Mouse (Mus musculus) hindbrain, embryonic 10.5 days (tissue): ENCODE data around the gene Tmem184b. TPM values are rescaled to one million over a fixed set of nuclear protein-coding genes. Genes with fewer than 3 reads are reported as not detected.
A peak's percentile ranks its signal among the peaks of the same experiment; 100 is the strongest.

Experiments
- DNase-seq: peaks from one replicate; pipeline ENCODE4 v3.0.0-alpha.2; 2017; ENCODE audit warnings: low spot score
- H3K27ac ChIP-seq: fragments of 300-500 bp; sonication (generic); 2 replicates; pipeline ENCODE4 v1.5.1; 2016; ENCODE audit warnings: mild to moderate bottlenecking, moderate library complexity
- H3K27me3 ChIP-seq: fragments of 300-500 bp; sonication (generic); 2 replicates; pipeline ENCODE4 v1.6.1; 2016; ENCODE audit warnings: mild to moderate bottlenecking; ENCODE audit not compliant: poor library complexity, insufficient read depth, severe bottlenecking
- H3K36me3 ChIP-seq: fragments of 300-500 bp; sonication (generic); 2 replicates; pipeline ENCODE4 v1.6.1; 2016; ENCODE audit warnings: mild to moderate bottlenecking, moderate library complexity
- H3K4me1 ChIP-seq: fragments of 300-500 bp; sonication (generic); replicated peaks from 2 replicates; pipeline ENCODE4 v1.6.1; 2016; ENCODE audit warnings: mild to moderate bottlenecking
- H3K4me3 ChIP-seq: fragments of 300-500 bp; sonication (generic); 2 replicates; pipeline ENCODE4 v1.5.1; 2016; ENCODE audit warnings: mild to moderate bottlenecking, moderate library complexity
- H3K9me3 ChIP-seq: fragments of 300-500 bp; sonication (generic); 2 replicates; pipeline ENCODE4 v1.6.1; 2016; ENCODE audit warnings: mild to moderate bottlenecking, moderate library complexity
- WGBS: fragments of 180-500 bp; shearing (Covaris S2); methylation state at CpG from one replicate; pipeline ENCODE4 v1.1.7; 2016; 5-methylcytosine and 5-hydroxymethylcytosine counted together
- polyA plus RNA-seq: library from polyadenylated mRNA; unstranded; fragments of >200 nt; fragmentation: Nextera tagmentation; extraction: Ambion mirVana; gene quantifications from 2 replicates; pipeline ENCODE4 v1.2.1, GENCODE M21; 2016

Tmem184b gene
- 54.8 and 56.2 TPM in 2 replicates for polyA plus RNA-seq

DNA sequence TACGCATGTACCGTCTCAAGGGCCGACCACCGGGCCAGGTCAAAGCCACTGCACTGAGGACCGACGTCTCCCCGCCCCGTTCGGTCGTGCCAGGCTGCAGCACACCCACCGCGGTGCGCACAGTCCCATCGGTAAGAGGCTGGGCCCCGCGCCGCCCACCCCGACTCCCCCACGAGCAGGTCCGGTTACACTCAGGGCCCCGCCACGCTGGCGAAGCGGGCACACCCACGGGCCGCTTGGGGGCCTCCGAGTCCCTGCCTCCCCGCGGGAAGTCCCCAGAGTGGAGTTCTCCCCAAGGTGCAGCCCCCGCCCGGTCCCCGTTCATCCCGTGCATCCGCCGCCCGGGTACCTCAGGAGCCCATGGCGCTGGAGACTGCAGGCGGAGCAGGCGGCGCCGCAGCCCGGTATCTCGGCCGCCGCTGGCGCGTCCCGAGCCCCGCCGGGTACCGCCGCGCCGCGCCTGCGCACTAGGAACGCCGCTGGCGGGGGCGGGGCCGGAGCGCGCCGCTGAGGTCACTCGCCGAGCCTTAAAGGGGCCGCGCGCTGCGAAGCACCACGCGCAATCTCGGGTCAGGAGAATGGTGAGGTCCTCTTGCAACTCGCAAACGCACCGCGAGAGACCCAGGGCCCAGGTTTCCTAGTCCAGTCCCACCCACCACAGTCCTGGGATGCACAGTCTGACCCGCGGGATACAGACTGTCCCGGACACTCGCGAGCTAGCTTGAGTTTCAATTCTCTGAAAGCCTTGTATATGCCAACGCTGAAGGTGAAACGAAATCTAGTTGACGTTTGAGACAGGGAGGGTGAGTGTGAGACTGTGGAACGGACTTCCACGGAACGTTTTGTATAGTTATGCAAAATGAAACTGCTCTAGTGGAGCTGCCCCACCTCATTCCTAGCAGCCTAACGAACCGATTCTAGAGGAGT is at the start of gene Tmem184b:
TSS of gene Tmem184b (minus strand) at position 734 of the 927 bp plus-strand sequence.
- Histone ChIP-seq H3K4me3 (peak within 1 kb of the TSS; percentile 89), H3K36me3 (no peaks in the 10 kb centered on the region), H3K4me1 (peaks cover 51% of the 10 kb centered on the region), H3K27ac (peak within 1 kb of the TSS; percentile 93), H3K27me3 (peaks cover 20% of the 10 kb centered on the region), H3K9me3 (no peaks in the 10 kb centered on the region)
- under 1% methylated on average over 90 of the region's 90 CpGs for WGBS
- peak; percentile 82 for DNase-seq

DNA sequence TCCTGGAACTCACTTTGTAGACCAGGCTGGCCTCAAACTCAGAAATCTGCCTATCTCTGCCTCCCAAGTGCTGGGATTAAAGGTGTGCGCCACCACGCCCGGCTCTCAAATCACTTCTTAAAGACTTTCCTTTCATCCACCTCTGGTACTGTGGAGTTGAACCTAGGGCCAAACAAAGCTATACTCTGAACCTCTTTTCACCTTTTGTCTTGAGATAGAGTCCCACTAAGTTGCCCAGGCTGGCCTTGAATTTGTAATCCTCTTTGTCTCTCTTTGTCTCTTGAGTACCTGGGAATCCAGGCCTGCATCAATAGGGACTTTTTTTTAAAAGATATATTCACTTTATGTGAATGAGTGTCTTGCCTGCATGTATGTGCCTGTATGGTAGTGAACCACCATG is 44.7 kb upstream of the Tmem184b start:
- no peak overlapping the region for H3K4me3 ChIP-seq
- H3K36me3 ChIP-seq = no peaks in the 10 kb centered on the region
- H3K9me3 ChIP-seq = no peaks in the 10 kb centered on the region; the same call in 1 of the 2 replicates
- no peak for DNase-seq
- peaks cover 15% of the 10 kb centered on the region for H3K4me1 ChIP-seq
- no peak overlapping the region for H3K27ac ChIP-seq
- H3K27me3 ChIP-seq = peaks cover 13% of the 10 kb centered on the region; the same call in 1 of the 2 replicates
- WGBS = 92% methylated on average over 3 of the region's 3 CpGs

DNA sequence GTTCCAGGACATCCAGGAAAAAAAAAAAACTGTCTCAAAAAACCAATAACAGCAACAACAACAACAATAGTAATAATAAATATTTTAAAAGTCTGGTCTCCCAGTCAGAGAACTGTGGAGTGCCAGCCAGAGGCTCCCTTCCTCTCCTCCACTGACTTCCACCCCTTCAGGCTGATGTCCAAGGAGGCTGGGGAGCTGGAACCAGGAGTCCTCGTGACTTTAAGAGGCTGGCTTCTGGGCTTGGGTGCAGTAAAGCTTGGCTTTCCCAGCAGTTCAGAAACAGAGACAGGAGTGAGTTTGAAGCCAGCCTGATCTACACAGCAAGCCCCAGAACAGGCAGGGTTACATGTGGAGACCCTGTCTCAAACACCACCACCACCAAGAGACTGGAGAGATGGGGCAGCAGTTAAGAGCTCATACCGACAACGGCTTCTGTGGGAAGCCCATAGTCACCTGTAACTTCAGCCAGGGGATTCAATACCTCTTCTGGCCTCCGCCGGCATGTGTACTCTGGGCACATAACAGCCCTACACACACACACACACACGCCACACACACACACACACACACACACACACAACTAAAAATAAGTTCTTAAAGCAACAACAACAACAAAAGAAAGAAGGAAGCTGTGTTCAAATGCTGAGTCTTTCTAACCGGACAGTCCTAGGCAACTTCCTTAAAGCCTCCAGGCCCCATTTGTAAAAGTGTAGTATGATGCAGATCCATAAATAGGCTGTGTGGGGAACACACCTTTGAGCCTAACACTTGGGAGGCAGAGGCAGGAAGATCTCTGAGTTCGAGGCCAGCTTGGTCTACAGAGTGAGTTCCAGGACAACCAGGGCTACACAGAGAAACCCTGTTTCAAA is 42.7 kb upstream of the Tmem184b start:
- no peaks in the 10 kb centered on the region for H3K9me3 ChIP-seq
- DNase-seq = no peak
- peaks cover 29% of the 10 kb centered on the region for H3K4me1 ChIP-seq
- H3K36me3 ChIP-seq = no peaks in the 10 kb centered on the region
- 85% methylated on average over 8 of the region's 8 CpGs for WGBS
- no peak overlapping the region for H3K27ac ChIP-seq
- H3K4me3 ChIP-seq = no peak overlapping the region
- peaks cover 9% of the 10 kb centered on the region; the same call in 1 of the 2 replicates for H3K27me3 ChIP-seq

DNA sequence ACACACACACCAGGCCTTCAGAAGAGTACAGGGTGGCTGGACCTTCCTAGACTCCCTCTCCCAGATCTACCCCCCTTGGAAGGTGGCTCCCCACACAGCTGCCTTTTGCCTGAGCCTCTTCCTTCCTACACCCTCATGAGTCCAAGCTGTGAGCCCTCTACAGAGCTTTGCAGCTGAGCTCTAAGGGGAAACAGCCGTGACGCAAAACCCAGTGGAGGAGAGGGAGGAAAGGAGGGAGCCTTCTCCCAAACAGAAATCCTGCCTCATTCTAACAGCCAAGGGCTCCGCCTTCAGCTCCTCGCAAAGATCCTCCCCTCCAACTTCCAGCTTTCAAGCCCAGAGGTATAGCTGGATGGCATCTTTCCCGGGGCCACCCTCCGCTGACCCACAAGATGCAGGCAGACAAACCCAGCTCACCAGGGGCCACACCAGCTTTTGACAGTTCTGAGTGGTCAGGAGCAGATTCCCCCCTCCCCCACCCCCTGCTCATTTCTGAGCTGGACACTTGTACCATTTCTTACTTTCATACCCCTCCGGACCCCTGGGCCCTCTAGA is 40.6 kb upstream of the Tmem184b start:
- H3K9me3 ChIP-seq = no peaks in the 10 kb centered on the region
- WGBS = 52% methylated on average over 7 of the region's 7 CpGs
- peaks cover 9% of the 10 kb centered on the region; the same call in 1 of the 2 replicates for H3K27me3 ChIP-seq
- peaks cover 10% of the 10 kb centered on the region for H3K36me3 ChIP-seq
- H3K4me3 ChIP-seq = no peak overlapping the region
- DNase-seq = no peak
- H3K4me1 ChIP-seq = peaks cover 50% of the 10 kb centered on the region
- no peak overlapping the region; the same call in 1 of the 2 replicates for H3K27ac ChIP-seq

DNA sequence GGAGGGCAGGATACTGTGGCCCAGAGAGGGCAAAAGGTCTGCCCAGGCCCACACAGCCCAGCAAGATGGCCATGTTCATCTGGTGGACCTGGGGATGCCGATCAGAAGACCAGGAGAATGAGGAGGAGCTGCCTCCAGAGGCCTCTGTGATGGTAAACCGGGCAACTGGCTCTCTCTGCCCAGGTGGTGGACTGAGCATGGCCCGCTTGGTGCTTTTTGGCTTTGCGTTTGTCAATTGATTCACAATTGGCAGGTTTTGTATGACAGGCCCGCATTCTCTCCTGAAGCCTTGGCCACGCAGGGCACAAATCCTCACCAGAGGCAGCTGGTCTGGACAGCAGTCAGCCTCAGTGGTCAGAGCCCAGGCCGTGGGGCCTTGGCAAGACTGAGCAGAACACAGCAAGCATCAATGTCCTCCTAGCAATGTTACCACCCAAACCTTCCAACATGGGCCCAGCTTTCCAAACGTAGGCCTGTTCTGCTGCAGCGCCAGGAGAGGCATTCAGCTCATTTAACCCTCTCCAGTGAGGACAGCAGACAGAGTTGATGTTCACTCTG is 39.7 kb upstream of the Tmem184b start:
- 0 out of 2 replicates have a peak overlapping the region, but pooled peaks have one; percentile 98 for H3K4me3 ChIP-seq
- 80% methylated on average over 9 of the region's 9 CpGs for WGBS
- peak overlapping the region; percentile 100; the same call in 1 of the 2 replicates for H3K27ac ChIP-seq
- H3K36me3 ChIP-seq = peaks cover 19% of the 10 kb centered on the region
- no peak for DNase-seq
- no peaks in the 10 kb centered on the region for H3K9me3 ChIP-seq
- H3K27me3 ChIP-seq = peaks cover 9% of the 10 kb centered on the region; the same call in 1 of the 2 replicates
- peaks cover 59% of the 10 kb centered on the region for H3K4me1 ChIP-seq

DNA sequence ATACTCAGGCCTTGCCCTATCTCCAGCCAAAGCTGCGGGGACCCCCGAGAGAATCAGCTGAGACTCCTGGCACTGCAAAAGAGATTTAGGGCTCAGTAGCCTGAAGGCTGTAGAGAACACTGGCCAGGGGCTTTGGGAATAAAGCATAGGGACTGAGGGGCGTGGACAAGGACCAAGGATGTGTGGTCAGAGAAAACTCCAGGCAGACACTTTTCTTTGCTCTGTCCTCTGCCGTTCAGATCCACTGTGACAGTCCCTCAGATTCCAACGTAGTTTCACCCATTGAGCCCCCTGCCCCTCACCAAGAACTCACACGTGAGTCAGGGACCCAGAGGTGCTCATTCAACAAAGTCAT is 38.9 kb upstream of the Tmem184b start:
- peaks cover 27% of the 10 kb centered on the region for H3K36me3 ChIP-seq
- no peak for DNase-seq
- WGBS = 3% methylated on average over 6 of the region's 6 CpGs
- peaks cover 9% of the 10 kb centered on the region; the same call in 1 of the 2 replicates for H3K27me3 ChIP-seq
- H3K4me3 ChIP-seq = peak overlapping the region; percentile 98
- peak overlapping the region; percentile 100 for H3K27ac ChIP-seq
- H3K9me3 ChIP-seq = no peaks in the 10 kb centered on the region
- peaks cover 67% of the 10 kb centered on the region for H3K4me1 ChIP-seq

DNA sequence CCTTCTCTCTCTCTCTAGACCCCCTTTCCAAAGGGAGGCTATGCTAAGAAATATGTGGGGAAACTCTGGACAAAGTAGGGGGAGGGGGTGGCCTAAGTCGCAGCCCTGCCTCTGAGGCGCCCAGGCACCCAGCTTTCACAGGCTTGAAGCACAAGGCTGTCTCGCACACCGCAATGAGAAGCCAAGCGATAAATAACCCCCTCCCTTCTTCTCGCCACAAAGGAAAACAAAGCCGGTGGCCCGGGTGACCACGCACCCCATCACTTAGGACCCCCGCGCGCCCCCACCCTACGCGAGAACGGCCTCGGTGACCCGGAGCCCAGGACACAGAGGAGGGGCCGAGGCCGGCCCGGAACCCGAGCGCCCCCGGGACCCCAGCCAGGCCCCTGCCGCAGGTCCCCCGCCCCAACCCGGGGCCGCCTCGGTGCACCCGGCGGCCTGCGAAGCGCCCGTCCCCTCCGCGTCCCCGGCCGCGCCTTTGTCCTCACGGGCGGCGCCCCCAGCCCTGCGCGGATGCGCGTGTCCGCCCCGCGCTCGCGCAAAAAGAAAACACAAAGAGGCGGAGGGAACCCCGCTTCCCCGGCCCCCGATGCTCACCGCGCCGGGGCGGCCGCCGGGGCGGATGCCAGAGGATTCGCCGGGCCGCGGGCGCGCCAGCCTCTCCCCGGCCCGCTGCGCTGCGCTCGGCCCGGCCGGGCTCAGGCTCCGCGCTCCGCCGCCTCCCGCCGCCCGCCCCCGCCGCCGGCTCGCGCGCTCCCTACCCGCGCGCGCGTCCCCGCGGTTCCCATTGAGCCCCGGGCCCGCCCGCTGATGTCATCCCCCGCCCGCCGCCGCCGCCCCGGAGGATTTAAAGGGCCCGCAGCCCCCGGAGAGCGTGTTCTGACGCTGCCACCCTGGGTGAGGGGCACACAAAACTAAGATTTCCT is 38.2 kb upstream of the Tmem184b start:
- Histone ChIP-seq H3K27me3 (peaks cover 9% of the 10 kb centered on the region; the same call in 1 of the 2 replicates), H3K4me1 (peaks cover 73% of the 10 kb centered on the region), H3K36me3 (peaks cover 34% of the 10 kb centered on the region), H3K9me3 (no peaks in the 10 kb centered on the region), H3K4me3 (peak overlapping the region; percentile 98), H3K27ac (peak overlapping the region; percentile 100)
- peak; percentile 81 for DNase-seq
- WGBS = under 1% methylated on average over 106 of the region's 107 CpGs

DNA sequence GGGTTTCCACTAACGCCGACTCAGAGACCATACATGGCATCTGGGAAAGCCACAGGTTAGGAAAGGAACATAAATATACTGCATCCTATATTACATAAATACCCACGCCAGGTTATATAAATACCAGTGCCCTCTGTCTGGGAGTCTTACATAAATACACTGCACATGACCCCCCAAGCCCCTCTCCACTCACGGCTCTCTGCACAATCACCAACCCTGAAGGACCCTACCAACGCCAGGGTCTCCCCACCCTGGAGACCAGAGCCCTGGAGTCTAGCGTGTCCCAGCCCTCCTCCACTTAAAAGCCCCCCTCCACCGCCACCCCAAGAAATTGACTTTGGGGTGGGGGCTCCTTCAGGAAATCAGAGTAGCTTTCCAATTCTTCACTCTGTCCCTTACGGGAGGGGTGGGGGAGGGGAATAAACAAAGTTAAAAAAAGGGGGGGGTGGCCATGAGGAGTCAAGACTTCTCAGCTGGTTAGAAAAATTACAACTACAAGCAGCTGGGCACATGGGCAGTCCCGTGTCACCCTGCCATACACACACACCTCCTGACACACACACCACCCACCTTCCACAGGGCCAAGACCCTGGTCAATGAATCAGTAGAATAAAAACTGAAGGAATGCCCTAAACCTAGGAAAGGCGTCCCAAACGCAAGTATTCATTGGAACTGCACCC is 37.4 kb upstream of the Tmem184b start:
- Histone ChIP-seq H3K4me3 (peak overlapping the region; percentile 98), H3K27ac (peak overlapping the region; percentile 100), H3K4me1 (peaks cover 81% of the 10 kb centered on the region), H3K27me3 (peaks cover 9% of the 10 kb centered on the region; the same call in 1 of the 2 replicates), H3K9me3 (no peaks in the 10 kb centered on the region), H3K36me3 (peaks cover 42% of the 10 kb centered on the region)
- no peak for DNase-seq
- 27% methylated on average over 11 of the region's 11 CpGs for WGBS

DNA sequence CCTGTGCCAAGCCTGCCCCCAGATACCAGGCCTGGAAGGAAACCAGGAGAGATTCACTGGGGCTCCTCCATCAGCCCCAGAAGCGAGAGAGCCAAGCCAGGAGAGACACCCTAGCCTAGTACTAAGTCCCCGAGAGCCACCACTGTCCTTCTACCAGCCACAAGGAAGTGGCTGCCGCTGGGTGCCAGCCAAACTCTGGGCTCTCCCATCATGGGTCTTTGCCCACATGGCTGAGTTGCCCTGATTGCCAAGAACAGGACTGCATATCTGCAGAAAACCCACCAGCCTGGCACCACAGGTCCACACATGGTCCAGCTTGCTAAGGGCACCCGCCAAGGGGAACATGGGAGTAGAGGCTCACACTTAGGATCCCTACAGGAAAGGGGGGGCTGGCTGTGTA is 36.9 kb upstream of the Tmem184b start:
- Histone ChIP-seq H3K36me3 (peaks cover 47% of the 10 kb centered on the region), H3K9me3 (no peaks in the 10 kb centered on the region), H3K27ac (peak overlapping the region; percentile 100), H3K27me3 (peaks cover 9% of the 10 kb centered on the region; the same call in 1 of the 2 replicates), H3K4me3 (peak overlapping the region; percentile 98), H3K4me1 (peaks cover 87% of the 10 kb centered on the region)
- 92% methylated on average over 4 of the region's 4 CpGs for WGBS
- DNase-seq = no peak

DNA sequence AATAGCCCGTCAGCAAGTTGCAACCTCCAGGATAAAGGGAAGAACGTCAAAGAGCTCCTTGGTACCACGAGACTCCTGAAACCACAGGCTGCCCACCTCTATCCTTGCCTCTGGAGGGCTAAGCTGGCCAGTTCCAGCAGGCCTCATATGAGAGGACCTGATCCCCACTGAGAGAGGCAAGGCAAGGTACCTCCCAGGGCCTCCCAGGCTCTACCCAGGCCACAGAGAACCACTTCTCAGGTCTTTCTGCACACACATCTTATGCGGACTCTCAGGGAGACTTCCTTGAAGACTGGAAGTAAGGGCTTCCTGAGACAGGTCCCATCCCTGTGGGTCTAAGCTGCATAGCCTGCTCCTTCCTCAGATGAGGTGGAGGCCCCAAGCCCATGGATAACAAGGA is 36.0 kb upstream of the Tmem184b start:
- whole genome bisulfite sequencing = 82% methylated on average over 4 of the region's 4 CpGs
- H3K27ac ChIP-seq = peak overlapping the region; percentile 29; the same call in 1 of the 2 replicates
- H3K27me3 ChIP-seq = peaks cover 9% of the 10 kb centered on the region; the same call in 1 of the 2 replicates
- H3K9me3 ChIP-seq = no peaks in the 10 kb centered on the region
- no peak for DNase-seq
- peak overlapping the region; percentile 98 for H3K4me3 ChIP-seq
- H3K4me1 ChIP-seq = peaks cover 92% of the 10 kb centered on the region
- H3K36me3 ChIP-seq = peaks cover 56% of the 10 kb centered on the region

DNA sequence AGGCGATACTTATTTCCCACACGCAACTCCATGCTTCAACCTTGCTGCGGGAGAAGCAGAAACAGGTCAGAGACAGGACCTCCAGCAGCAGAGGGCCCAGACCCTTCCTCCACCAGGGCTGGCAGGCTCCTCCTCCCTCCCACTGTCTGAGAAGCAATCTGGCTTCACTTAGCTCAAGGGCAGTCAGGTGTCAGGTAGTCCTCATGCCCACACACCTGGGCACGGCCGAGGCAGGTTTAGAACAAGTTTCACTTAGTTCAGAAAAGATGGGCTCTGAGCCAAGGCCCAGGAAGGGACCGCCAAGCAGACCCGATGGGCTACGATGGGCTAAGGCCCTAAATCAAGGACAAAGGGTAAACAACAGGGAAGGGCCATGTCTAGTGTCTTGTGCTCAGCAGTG is 35.4 kb upstream of the Tmem184b start:
- WGBS = 91% methylated on average over 8 of the region's 8 CpGs
- no peak for DNase-seq
- H3K4me3 ChIP-seq = peak overlapping the region; percentile 98
- 0 out of 2 replicates have a peak, but pooled peaks cover 4% of the 10 kb centered on the region for H3K9me3 ChIP-seq
- peaks cover 62% of the 10 kb centered on the region for H3K36me3 ChIP-seq
- H3K4me1 ChIP-seq = peaks cover 92% of the 10 kb centered on the region
- peaks cover 9% of the 10 kb centered on the region; the same call in 1 of the 2 replicates for H3K27me3 ChIP-seq
- 0 out of 2 replicates have a peak overlapping the region, but pooled peaks have one; percentile 29 for H3K27ac ChIP-seq
